Mouse (Mus musculus) embryonic fibroblast, embryonic 13.5 days (primary cell): ENCODE data around the gene Pwp1. TPM values are rescaled to one million over a fixed set of nuclear protein-coding genes. Genes with fewer than 3 reads are reported as not detected.
A peak's percentile ranks its signal among the peaks of the same experiment; 100 is the strongest.

Source experiments
- H3K27ac ChIP-seq: 2 replicates; pipeline ENCODE4 v1.5.1; 2012; ENCODE audit warnings: low read length, control low read depth, inconsistent platforms; ENCODE audit not compliant: insufficient read depth
- H3K4me1 ChIP-seq: 2 replicates; pipeline ENCODE4 v1.6.1; 2011; ENCODE audit warnings: low read length; ENCODE audit not compliant: control insufficient read depth, insufficient read depth
- H3K4me3 ChIP-seq: 2 replicates; pipeline ENCODE4 v1.5.1; 2011; ENCODE audit warnings: mild to moderate bottlenecking, control low read depth, low read length; ENCODE audit not compliant: insufficient read depth
- CTCF ChIP-seq: IDR thresholded peaks from 2 replicates; pipeline ENCODE4 v1.5.1; 2011; ENCODE audit warnings: mild to moderate bottlenecking, control low read depth, low read length, moderate library complexity, borderline replicate concordance; ENCODE audit not compliant: insufficient read depth
- POLR2A ChIP-seq: IDR thresholded peaks from 2 replicates; pipeline ENCODE4 v1.6.1; 2011; ENCODE audit warnings: low read depth, mild to moderate bottlenecking, control low read depth, low read length, moderate library complexity
- polyA plus RNA-seq: library from polyadenylated mRNA; stranded (reverse); fragments of >200 nt; gene quantifications from 2 replicates; pipeline ENCODE4 v1.2.4, GENCODE M21; 2011; ENCODE audit warnings: low read depth; ENCODE audit not compliant: missing spikeins, insufficient read length

Gene Pwp1
- polyA plus RNA-seq, 1 experiment: 51.3 TPM

DNA sequence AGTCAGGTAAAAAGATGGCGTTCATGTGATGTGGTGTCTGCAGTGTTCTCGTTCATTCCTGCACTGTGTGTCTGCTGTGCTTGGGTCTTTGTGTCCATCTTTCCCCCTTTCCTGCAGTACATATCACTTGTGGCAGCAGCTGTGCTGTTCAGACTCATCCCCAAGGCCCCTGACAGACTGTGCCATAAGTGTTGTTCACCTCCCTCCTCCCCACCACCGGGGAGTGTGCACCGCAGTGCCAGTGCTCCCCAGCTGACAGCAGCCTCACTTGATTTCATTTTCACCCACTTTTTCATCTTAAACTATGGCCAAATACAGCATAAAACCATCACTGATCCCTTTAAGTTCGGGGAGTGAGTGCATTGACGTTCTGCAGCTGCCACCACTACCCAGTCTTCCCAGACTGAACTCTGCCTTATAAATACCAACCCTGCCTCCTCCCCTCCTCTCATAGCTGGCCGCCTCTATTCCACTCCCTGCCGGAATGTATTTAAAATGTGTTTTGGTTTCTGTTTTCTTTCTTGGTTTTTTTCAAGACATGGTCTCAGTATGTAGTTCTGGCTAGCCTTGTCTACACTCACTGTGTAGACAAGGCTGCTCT is 50.7 kb downstream of the Pwp1 start:
- Histone ChIP-seq H3K4me1 (no peaks in the 10 kb centered on the region), H3K27ac (no peak overlapping the region), H3K4me3 (no peak overlapping the region)
- no peak for TF ChIP-seq POLR2A
- TF ChIP-seq CTCF: no peak

GRCm38 (mm10) chr10:85916498-85917309 is 87.4 kb downstream of the Pwp1 start, which contains the start of gene Prdm4:
Gene Prdm4, minus strand, starts transcription at chr10:85917142.
- Histone ChIP-seq H3K27ac (peak within 1 kb of the TSS; percentile 42), H3K4me1 (0 out of 2 replicates have a peak, but pooled peaks cover 2% of the 10 kb centered on the region), H3K4me3 (peak within 1 kb of the TSS; percentile 94)
- TF ChIP-seq POLR2A (no peak; the same call in 1 of the 2 replicates), CTCF (no peak)

DNA sequence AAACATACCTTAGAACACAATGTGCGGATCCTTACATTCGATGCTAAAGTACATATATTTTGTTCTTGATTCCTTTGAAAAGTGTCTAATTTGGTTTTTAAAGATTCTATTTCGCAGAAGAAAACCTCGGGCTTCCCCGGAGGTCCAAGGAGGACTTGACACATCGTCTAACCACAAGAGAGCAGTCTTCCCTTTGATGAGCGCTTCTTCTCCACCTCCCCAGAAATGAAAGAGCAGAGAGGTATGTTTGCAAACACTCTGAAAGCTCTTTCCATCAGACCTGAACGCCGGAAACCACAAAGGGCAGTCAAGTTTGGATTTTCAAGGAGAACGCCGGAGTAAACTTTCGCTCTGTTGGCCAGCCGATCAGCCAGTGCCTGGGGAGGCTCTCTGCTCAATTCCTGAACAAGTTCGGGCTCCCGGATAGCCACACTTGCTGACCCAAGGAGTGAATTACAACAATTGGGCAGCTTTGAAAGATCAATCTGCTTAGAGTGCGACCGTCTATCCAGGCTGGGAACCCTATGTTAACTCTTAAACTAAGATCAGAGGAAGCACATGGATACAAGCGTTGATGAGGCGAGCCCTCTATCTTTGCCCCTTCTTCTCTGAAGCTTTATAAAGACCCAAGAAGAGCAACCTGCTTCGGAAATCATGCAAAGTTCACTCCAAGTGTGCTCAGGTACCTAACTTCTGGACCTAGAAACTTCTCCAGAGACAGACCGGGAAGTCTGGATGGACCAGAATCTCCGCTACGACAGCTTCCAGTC is 98.6 kb downstream of the Pwp1 start, which contains the start of gene Ascl4:
Gene Ascl4, plus strand, starts transcription at position 6 of the 770 bp plus-strand sequence.
- TF ChIP-seq POLR2A (no peak), CTCF (no peak)
- peaks cover 2% of the 10 kb centered on the region; the same call in 1 of the 2 replicates for H3K4me1 ChIP-seq
- H3K27ac ChIP-seq: no peak within 1 kb of the TSS
- peak within 1 kb of the TSS; percentile 41 for H3K4me3 ChIP-seq

GRCm38 (mm10) chr10:85928499-85929207 is 99.4 kb downstream of the Pwp1 start:
- Histone ChIP-seq H3K4me1 (peaks cover 2% of the 10 kb centered on the region; the same call in 1 of the 2 replicates), H3K27ac (no peak overlapping the region), H3K4me3 (peak overlapping the region; percentile 41)
- no peak for TF ChIP-seq POLR2A
- peak; percentile 38; the same call in 1 of the 2 replicates for TF ChIP-seq CTCF

- no peak for TF ChIP-seq CTCF
- no peak overlapping the region for H3K4me3 ChIP-seq
Measured at GRCm38 (mm10) chr10:85929208-85929591, 99.9 kb downstream of the Pwp1 start.

DNA sequence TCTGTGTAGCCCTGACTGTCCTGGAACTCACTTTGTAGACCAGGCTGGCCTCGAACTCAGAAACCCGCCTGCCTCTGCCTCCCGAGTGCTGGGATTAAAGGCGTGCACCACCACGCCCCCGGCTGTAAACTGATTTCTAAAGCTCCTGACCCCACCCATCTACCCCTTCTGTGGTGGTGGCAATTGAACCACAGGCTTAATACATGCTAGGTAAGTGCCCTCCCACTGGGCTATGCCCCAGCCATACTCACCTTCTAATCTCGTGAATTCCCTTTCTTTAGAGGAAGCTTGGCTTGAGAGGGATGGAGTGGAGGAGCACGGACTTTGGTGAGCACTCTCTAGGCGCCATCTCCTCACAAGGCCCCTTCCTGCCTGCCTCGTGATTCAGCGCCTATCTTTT is 100.7 kb downstream of the Pwp1 start:
- H3K27ac ChIP-seq: no peak overlapping the region
- H3K4me3 ChIP-seq: no peak overlapping the region
- H3K4me1 ChIP-seq: peaks cover 2% of the 10 kb centered on the region; the same call in 1 of the 2 replicates
- TF ChIP-seq POLR2A (no peak), CTCF (no peak)

More at GRCm38 (mm10) chr10:85929208-85929591, 99.9 kb downstream of the Pwp1 start:
- H3K27ac ChIP-seq: no peak overlapping the region
- H3K4me1 ChIP-seq: peaks cover 2% of the 10 kb centered on the region; the same call in 1 of the 2 replicates

GRCm38 (mm10) chr10:85936280-85936965 is 107.1 kb downstream of the Pwp1 start:
- no peaks in the 10 kb centered on the region for H3K4me1 ChIP-seq
- H3K27ac ChIP-seq: no peak overlapping the region
- no peak overlapping the region for H3K4me3 ChIP-seq
- no peak for TF ChIP-seq CTCF
- TF ChIP-seq POLR2A: no peak

Other genes starting within 250 kb of the Pwp1 start
- gene Prdm4, start 87.6 kb downstream of the Pwp1 start, polyA plus RNA-seq: 34.2 and 34.8 TPM in 2 replicates
- not detected in 2 replicates for gene Ascl4, start 98.2 kb downstream of the Pwp1 start, polyA plus RNA-seq
- 110 and 115 TPM in 2 replicates for gene Rtcb, start 128.3 kb downstream of the Pwp1 start, polyA plus RNA-seq
- gene Bpifc, start 182.4 kb downstream of the Pwp1 start, polyA plus RNA-seq: not detected in 2 replicates
- 14.3 and 15.5 TPM in 2 replicates for gene Fbxo7, start 192.5 kb downstream of the Pwp1 start, polyA plus RNA-seq